Mouse (Mus musculus) myocyte (in vitro differentiated cells): ENCODE measurements around the gene Gm16253. TPM values are rescaled to one million over a fixed set of nuclear protein-coding genes. Genes with fewer than 3 reads are reported as not detected.

Experiments
- H3K27me3 ChIP-seq: one replicate; pipeline ENCODE4 v1.6.1; 2011; ENCODE audit not compliant: control insufficient read depth, insufficient read depth, insufficient read length
- H3K36me3 ChIP-seq: one replicate; pipeline ENCODE4 v1.6.1; 2011; ENCODE audit not compliant: control insufficient read depth, insufficient read depth
- H3K4me2 ChIP-seq: one replicate; pipeline ENCODE4 v1.6.1; 2011; ENCODE audit warnings: low read depth, control low read depth
- H3K4me3 ChIP-seq: one replicate; pipeline ENCODE4 v1.5.1; 2011; ENCODE audit warnings: mild to moderate bottlenecking, control low read depth, moderate library complexity
- H3K79me2 ChIP-seq: one replicate; pipeline ENCODE4 v1.6.1; 2011; ENCODE audit not compliant: control insufficient read depth, insufficient read depth
- H3ac ChIP-seq: one replicate; pipeline ENCODE4 v1.6.1; 2011; ENCODE audit not compliant: control insufficient read depth, insufficient read length
- CEBPB ChIP-seq: IDR thresholded peaks from 2 replicates; pipeline ENCODE4 v1.6.1; 2011; ENCODE audit warnings: mild to moderate bottlenecking, moderate library complexity; ENCODE audit not compliant: poor library complexity, insufficient read depth, severe bottlenecking
- E2F4 ChIP-seq: IDR thresholded peaks from one replicate; pipeline ENCODE4 v1.6.1; 2011; ENCODE audit warnings: mild to moderate bottlenecking, control low read depth, moderate library complexity; ENCODE audit not compliant: insufficient read depth
- MAX ChIP-seq: IDR thresholded peaks from one replicate; pipeline ENCODE4 v1.6.1; 2011; ENCODE audit warnings: low read depth, mild to moderate bottlenecking, control low read depth
- MYOD1 ChIP-seq, 3 experiments: IDR thresholded peaks; one replicate each; pipeline ENCODE4 v1.6.1; 2011; ENCODE audit warnings: control low read depth in 2 of 3, low read depth in 2 of 3, mild to moderate bottlenecking in 2 of 3, moderate library complexity in 1 of 3; ENCODE audit not compliant: insufficient read length in 2 of 3, control insufficient read depth in 1 of 3
- MYOG ChIP-seq, 3 experiments: IDR thresholded peaks; one replicate each; pipeline ENCODE4 v1.6.1; 2011; ENCODE audit warnings: control low read depth in 2 of 3, low read depth in 2 of 3, mild to moderate bottlenecking in 2 of 3; ENCODE audit not compliant: insufficient read length in 2 of 3, control insufficient read depth in 1 of 3, insufficient read depth in 1 of 3
- POLR2A ChIP-seq: IDR thresholded peaks from one replicate; pipeline ENCODE4 v1.6.1; 2011; ENCODE audit warnings: low read depth, mild to moderate bottlenecking, control low read depth, moderate library complexity; ENCODE audit not compliant: insufficient read length
- POLR2AphosphoS2 ChIP-seq: IDR thresholded peaks from one replicate; pipeline ENCODE4 v1.6.1; 2011; ENCODE audit warnings: low read depth, control low read depth; ENCODE audit not compliant: insufficient read length
- REST ChIP-seq: IDR thresholded peaks from one replicate; pipeline ENCODE4 v1.6.1; 2011; ENCODE audit warnings: mild to moderate bottlenecking, control low read depth, moderate library complexity; ENCODE audit not compliant: insufficient read depth, insufficient read length
- SRF ChIP-seq: IDR thresholded peaks from one replicate; pipeline ENCODE4 v1.6.1; 2011; ENCODE audit warnings: low read depth; ENCODE audit not compliant: control insufficient read depth, insufficient read length
- TCF12 ChIP-seq: IDR thresholded peaks from one replicate; pipeline ENCODE4 v1.6.1; 2011; ENCODE audit warnings: mild to moderate bottlenecking, control low read depth; ENCODE audit not compliant: poor library complexity, insufficient read depth, severe bottlenecking
- TCF3 ChIP-seq: IDR thresholded peaks from one replicate; pipeline ENCODE4 v1.6.1; 2011; ENCODE audit warnings: low read depth, control low read depth; ENCODE audit not compliant: insufficient read length
- USF1 ChIP-seq: IDR thresholded peaks from one replicate; pipeline ENCODE4 v1.6.1; 2011; ENCODE audit warnings: low read depth, mild to moderate bottlenecking, control low read depth, moderate library complexity
- polyA plus RNA-seq: library from polyadenylated mRNA; unstranded; fragments of >200 nt; fragmentation: generic; extraction: Trizol; gene quantifications from one replicate; pipeline ENCODE4 v1.2.1, GENCODE M21; 2012; ENCODE audit warnings: missing spikeins

Gene Gm16253
- polyA plus RNA-seq, 1 experiment, result 0.25 TPM

- TF ChIP-seq MAX (no peak), MYOG (IDR thresholded peaks at IDR 0.05; ENCODE audit: control insufficient read depth in 1 of 3, insufficient read depth in 1 of 3, insufficient read length in 2 of 3, low read depth in 2 of 3) (no peak), CEBPB (no peak), SRF (no peak), REST (no peak), USF1 (no peak), E2F4 (no peak), MYOD1 (IDR thresholded peaks at IDR 0.05; ENCODE audit: control insufficient read depth in 1 of 3, insufficient read length in 2 of 3, low read depth in 2 of 3) (no peak), POLR2A (no peak), TCF12 (no peak), TCF3 (no peak), POLR2AphosphoS2 (no peak)
- Histone ChIP-seq H3K4me3 (no peak overlapping the region), H3K79me2 (peaks cover 9% of the 10 kb centered on the region), H3ac (no peak overlapping the region), H3K4me2 (no peak overlapping the region), H3K27me3 (no peaks in the 10 kb centered on the region), H3K36me3 (peaks cover 12% of the 10 kb centered on the region)
Observed at GRCm38 (mm10) chr3:96563267-96563666, 13.5 kb upstream of the Gm16253 start.

- Histone ChIP-seq H3K4me3 (no peak overlapping the region), H3K4me2 (no peak overlapping the region), H3K27me3 (no peaks in the 10 kb centered on the region), H3K79me2 (peaks cover 5% of the 10 kb centered on the region), H3ac (no peak overlapping the region), H3K36me3 (peaks cover 12% of the 10 kb centered on the region)
- TF ChIP-seq MAX (no peak), TCF12 (no peak), POLR2A (no peak), REST (no peak), MYOD1 (IDR thresholded peaks at IDR 0.05; ENCODE audit: control insufficient read depth in 1 of 3, insufficient read length in 2 of 3, low read depth in 2 of 3) (no peak), MYOG (IDR thresholded peaks at IDR 0.05; ENCODE audit: control insufficient read depth in 1 of 3, insufficient read depth in 1 of 3, insufficient read length in 2 of 3, low read depth in 2 of 3) (no peak), TCF3 (no peak), POLR2AphosphoS2 (no peak), USF1 (no peak), SRF (no peak), CEBPB (no peak)
Observed at GRCm38 (mm10) chr3:96563911-96564632, 12.7 kb upstream of the Gm16253 start.

- no peak overlapping the region for H3K4me3 ChIP-seq
- H3K27me3 ChIP-seq, result no peaks in the 10 kb centered on the region
- TF ChIP-seq CEBPB (no peak), MYOD1 (IDR thresholded peaks at IDR 0.05; ENCODE audit: control insufficient read depth in 1 of 3, insufficient read length in 2 of 3, low read depth in 2 of 3) (no peak), POLR2AphosphoS2 (no peak), MAX (no peak), E2F4 (no peak), TCF12 (no peak), MYOG (IDR thresholded peaks at IDR 0.05; ENCODE audit: control insufficient read depth in 1 of 3, insufficient read depth in 1 of 3, insufficient read length in 2 of 3, low read depth in 2 of 3) (no peak)
- H3K4me2 ChIP-seq, result no peak overlapping the region
- peaks cover 11% of the 10 kb centered on the region for H3K36me3 ChIP-seq
- no peak overlapping the region for H3ac ChIP-seq
- H3K79me2 ChIP-seq, result no peaks in the 10 kb centered on the region
Observed at GRCm38 (mm10) chr3:96564633-96565032, 12.2 kb upstream of the Gm16253 start.

- Histone ChIP-seq H3K4me3 (no peak overlapping the region), H3K36me3 (peaks cover 8% of the 10 kb centered on the region), H3K4me2 (no peak overlapping the region), H3ac (no peak overlapping the region), H3K79me2 (no peaks in the 10 kb centered on the region), H3K27me3 (no peaks in the 10 kb centered on the region)
- no peak for TF ChIP-seq USF1
- no peak for TF ChIP-seq POLR2AphosphoS2
- no peak for TF ChIP-seq SRF
- TF ChIP-seq MYOG (IDR thresholded peaks at IDR 0.05; ENCODE audit: control insufficient read depth in 1 of 3, insufficient read depth in 1 of 3, insufficient read length in 2 of 3, low read depth in 2 of 3), result no peak
- no peak for TF ChIP-seq REST
- no peak for TF ChIP-seq CEBPB
- TF ChIP-seq E2F4, result no peak
- no peak for TF ChIP-seq MYOD1 (IDR thresholded peaks at IDR 0.05; ENCODE audit: control insufficient read depth in 1 of 3, insufficient read length in 2 of 3, low read depth in 2 of 3)
Observed at GRCm38 (mm10) chr3:96565105-96565504, 11.7 kb upstream of the Gm16253 start.
